Mouse (Mus musculus) hindbrain, embryonic 15.5 days (tissue): ENCODE measurements at regions not wholly inside any gene's neighbourhood (a gene's known extent, or its start where the extent isn't known, plus 50 kb on each side); places are given as distances from the start of the nearest gene placed in this dataset.
A peak's percentile ranks its signal among the peaks of the same experiment; 100 is the strongest.

ENCODE experiments used
- ATAC-seq: fragments of 200-750 bp; cut with Nextera tagmentation; 2 replicates; pipeline ENCODE4 v1.8.0; 2017; ENCODE audit warnings: low read depth, moderate number of reproducible peaks, moderate TSS enrichment; ENCODE audit not compliant: low FRiP score
- H3K27ac ChIP-seq: fragments of 300-500 bp; sonication (generic); replicated peaks from 2 replicates; pipeline ENCODE4 v1.5.1; 2015; ENCODE audit warnings: mild to moderate bottlenecking, inconsistent platforms
- H3K27me3 ChIP-seq: fragments of 300-500 bp; sonication (generic); 2 replicates; pipeline ENCODE4 v1.6.1; 2015; ENCODE audit warnings: control low read depth, inconsistent platforms
- H3K36me3 ChIP-seq: fragments of 300-500 bp; sonication (generic); 2 replicates; pipeline ENCODE4 v1.6.1; 2015; ENCODE audit warnings: control low read depth, inconsistent platforms
- H3K4me1 ChIP-seq: fragments of 300-500 bp; sonication (generic); replicated peaks from 2 replicates; pipeline ENCODE4 v1.6.1; 2015; ENCODE audit warnings: control low read depth, inconsistent platforms
- H3K4me2 ChIP-seq: fragments of 300-500 bp; sonication (generic); 2 replicates; pipeline ENCODE4 v1.6.1; 2015; ENCODE audit warnings: moderate library complexity, mild to moderate bottlenecking, inconsistent platforms
- H3K4me3 ChIP-seq: fragments of 300-500 bp; sonication (generic); 2 replicates; pipeline ENCODE4 v1.5.1; 2015; ENCODE audit warnings: mild to moderate bottlenecking, inconsistent platforms
- H3K9ac ChIP-seq: fragments of 300-500 bp; sonication (generic); 2 replicates; pipeline ENCODE4 v1.6.1; 2015; ENCODE audit warnings: inconsistent platforms
- H3K9me3 ChIP-seq: fragments of 300-500 bp; sonication (generic); 2 replicates; pipeline ENCODE4 v1.6.1; 2016; ENCODE audit warnings: control low read depth, inconsistent platforms
- WGBS: fragments of 180-500 bp; shearing (Covaris S2); methylation state at CpG from one replicate; pipeline ENCODE4 v1.1.7; 2015; 5-methylcytosine and 5-hydroxymethylcytosine counted together

- no peak overlapping the region for H3K4me3 ChIP-seq
- 69% methylated on average over 7 of the region's 7 CpGs for WGBS
- no peaks in the 10 kb centered on the region for H3K4me1 ChIP-seq
- peaks cover 11% of the 10 kb centered on the region for H3K9me3 ChIP-seq
- ATAC-seq = no peak
- no peaks in the 10 kb centered on the region for H3K36me3 ChIP-seq
- H3K4me2 ChIP-seq = no peak overlapping the region
- no peaks in the 10 kb centered on the region for H3K27me3 ChIP-seq
- no peak overlapping the region for H3K27ac ChIP-seq
- no peak overlapping the region for H3K9ac ChIP-seq
Observed at GRCm38 (mm10) chr4:152788431-152788830, 310.8 kb upstream of the Kcnab2 start.

DNA sequence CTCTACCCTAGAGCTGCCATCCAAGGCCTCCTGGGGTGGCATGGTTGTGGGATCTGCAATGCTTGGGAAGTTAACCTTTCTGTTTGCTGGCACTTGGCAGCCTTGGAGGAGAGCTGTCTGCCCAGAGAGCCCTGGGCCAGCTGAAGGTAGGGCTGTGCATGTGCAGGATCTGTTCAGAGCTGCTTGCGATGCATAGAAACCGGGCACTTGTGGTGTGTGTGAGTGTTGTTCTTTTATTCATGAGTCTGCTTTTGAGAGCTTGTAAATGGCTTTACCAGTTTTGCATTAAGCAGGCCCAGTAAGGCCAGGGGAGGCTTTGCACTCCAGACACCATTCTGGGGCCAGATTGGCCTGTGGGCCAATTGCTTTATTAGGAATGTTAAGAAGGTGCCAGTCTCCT lies 307.3 kb upstream of the Kcnab2 start:
- Histone ChIP-seq H3K27me3 (no peaks in the 10 kb centered on the region), H3K9me3 (no peaks in the 10 kb centered on the region), H3K4me3 (no peak overlapping the region), H3K9ac (no peak overlapping the region), H3K4me1 (no peaks in the 10 kb centered on the region), H3K4me2 (no peak overlapping the region), H3K36me3 (no peaks in the 10 kb centered on the region), H3K27ac (no peak overlapping the region)
- WGBS = 37% methylated on average over 2 of the region's 2 CpGs
- ATAC-seq = peak; percentile 59; the same call in 1 of the 2 replicates

GRCm38 (mm10) chr4:152779526-152779925 lies 301.9 kb upstream of the Kcnab2 start:
- Histone ChIP-seq H3K4me1 (0 out of 2 replicates have a peak, but pooled peaks cover 5% of the 10 kb centered on the region), H3K36me3 (no peaks in the 10 kb centered on the region), H3K4me2 (no peak overlapping the region), H3K27me3 (no peaks in the 10 kb centered on the region), H3K27ac (no peak overlapping the region), H3K9ac (no peak overlapping the region), H3K9me3 (no peaks in the 10 kb centered on the region), H3K4me3 (no peak overlapping the region)
- no peak for ATAC-seq
- WGBS = 72% methylated on average over 17 of the region's 17 CpGs

GRCm38 (mm10) chr4:152775801-152776200 lies 298.1 kb upstream of the Kcnab2 start:
- ATAC-seq = no peak
- Histone ChIP-seq H3K9me3 (no peaks in the 10 kb centered on the region), H3K4me1 (peaks cover 5% of the 10 kb centered on the region; the same call in 1 of the 2 replicates), H3K27me3 (no peaks in the 10 kb centered on the region), H3K4me2 (no peak overlapping the region), H3K27ac (no peak overlapping the region), H3K36me3 (no peaks in the 10 kb centered on the region), H3K4me3 (no peak overlapping the region), H3K9ac (no peak overlapping the region)
- 87% methylated on average over 6 of the region's 6 CpGs for WGBS

GRCm38 (mm10) chr4:152771386-152771785 lies 293.7 kb upstream of the Kcnab2 start:
- no peak overlapping the region for H3K4me3 ChIP-seq
- peaks cover 4% of the 10 kb centered on the region; the same call in 1 of the 2 replicates for H3K4me1 ChIP-seq
- H3K9me3 ChIP-seq = no peaks in the 10 kb centered on the region
- WGBS = 73% methylated on average over 7 of the region's 7 CpGs
- no peaks in the 10 kb centered on the region for H3K27me3 ChIP-seq
- ATAC-seq = no peak
- no peak overlapping the region for H3K27ac ChIP-seq
- no peak overlapping the region for H3K9ac ChIP-seq
- no peaks in the 10 kb centered on the region for H3K36me3 ChIP-seq
- no peak overlapping the region for H3K4me2 ChIP-seq

DNA sequence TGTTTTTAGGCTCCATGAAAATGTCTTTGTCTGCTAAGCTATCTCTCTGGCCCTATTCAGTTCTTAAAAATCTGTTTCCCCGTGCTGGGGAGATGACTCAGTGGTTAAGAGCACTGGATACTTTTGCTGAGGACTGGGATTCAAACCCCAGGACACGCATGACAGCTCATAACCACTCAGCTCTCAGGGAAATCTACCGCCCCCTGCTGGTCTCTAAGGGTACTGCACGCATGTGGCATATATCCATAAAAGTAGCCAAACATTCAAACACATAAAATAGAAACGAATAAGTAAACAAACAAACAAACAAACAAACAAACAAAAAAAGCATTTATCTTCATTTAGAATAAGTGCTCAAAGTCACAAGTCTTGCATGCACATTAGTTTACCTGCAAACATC lies 289.7 kb upstream of the Kcnab2 start:
- Histone ChIP-seq H3K27ac (no peak overlapping the region), H3K9ac (no peak overlapping the region), H3K4me1 (peaks cover 4% of the 10 kb centered on the region; the same call in 1 of the 2 replicates), H3K4me3 (no peak overlapping the region), H3K27me3 (no peaks in the 10 kb centered on the region), H3K4me2 (no peak overlapping the region), H3K36me3 (no peaks in the 10 kb centered on the region), H3K9me3 (no peaks in the 10 kb centered on the region; the same call in 1 of the 2 replicates)
- ATAC-seq = no peak
- 86% methylated on average over 5 of the region's 5 CpGs for WGBS

DNA sequence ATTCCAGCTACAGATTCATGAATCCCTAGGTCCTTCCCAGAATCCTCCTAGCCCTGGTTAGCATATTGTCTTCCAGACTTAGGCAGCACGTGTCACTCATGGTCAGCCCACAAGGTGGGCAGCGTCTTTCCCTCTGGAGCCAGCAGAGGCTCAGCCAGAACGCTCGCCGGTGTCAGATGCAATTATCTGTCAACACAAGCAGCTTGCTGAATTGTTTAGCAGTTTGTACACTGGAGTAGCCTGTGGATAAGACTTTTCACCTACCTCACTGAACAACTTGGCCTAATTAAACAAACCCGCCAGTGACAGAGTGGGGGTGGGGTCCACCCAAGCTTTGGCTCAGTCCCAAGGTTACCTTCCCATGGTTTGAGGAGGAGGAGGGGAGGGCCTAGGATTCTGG lies 285.4 kb upstream of the Kcnab2 start:
- Histone ChIP-seq H3K27me3 (no peaks in the 10 kb centered on the region), H3K4me3 (no peak overlapping the region), H3K27ac (no peak overlapping the region), H3K4me1 (0 out of 2 replicates have a peak, but pooled peaks cover 3% of the 10 kb centered on the region), H3K9ac (no peak overlapping the region), H3K36me3 (no peaks in the 10 kb centered on the region), H3K9me3 (no peaks in the 10 kb centered on the region; the same call in 1 of the 2 replicates), H3K4me2 (no peak overlapping the region)
- 39% methylated on average over 6 of the region's 6 CpGs for WGBS
- no peak for ATAC-seq

- Histone ChIP-seq H3K4me2 (no peak overlapping the region), H3K36me3 (no peaks in the 10 kb centered on the region), H3K4me1 (0 out of 2 replicates have a peak, but pooled peaks cover under 1% of the 10 kb centered on the region), H3K9me3 (no peaks in the 10 kb centered on the region; the same call in 1 of the 2 replicates), H3K4me3 (no peak overlapping the region), H3K27ac (no peak overlapping the region), H3K27me3 (no peaks in the 10 kb centered on the region), H3K9ac (no peak overlapping the region)
- 83% methylated on average over 4 of the region's 4 CpGs for WGBS
- ATAC-seq = no peak
Observed at GRCm38 (mm10) chr4:152762576-152762975, 284.9 kb upstream of the Kcnab2 start.

GRCm38 (mm10) chr4:152757191-152757590 lies 279.5 kb upstream of the Kcnab2 start:
- peaks cover 14% of the 10 kb centered on the region for H3K4me1 ChIP-seq
- peak; percentile 45; the same call in 1 of the 2 replicates for ATAC-seq
- no peaks in the 10 kb centered on the region for H3K36me3 ChIP-seq
- H3K4me3 ChIP-seq = no peak overlapping the region
- 77% methylated on average over 5 of the region's 5 CpGs for WGBS
- H3K9me3 ChIP-seq = no peaks in the 10 kb centered on the region
- peak overlapping the region; percentile 23 for H3K27ac ChIP-seq
- H3K9ac ChIP-seq = no peak overlapping the region
- H3K4me2 ChIP-seq = no peak overlapping the region
- H3K27me3 ChIP-seq = no peaks in the 10 kb centered on the region

GRCm38 (mm10) chr4:152756535-152756934 lies 278.9 kb upstream of the Kcnab2 start:
- peak; percentile 63; the same call in 1 of the 2 replicates for ATAC-seq
- Histone ChIP-seq H3K9me3 (no peaks in the 10 kb centered on the region), H3K4me3 (no peak overlapping the region), H3K9ac (no peak overlapping the region), H3K27me3 (no peaks in the 10 kb centered on the region), H3K4me1 (peaks cover 14% of the 10 kb centered on the region), H3K36me3 (no peaks in the 10 kb centered on the region), H3K27ac (peak overlapping the region; percentile 75), H3K4me2 (no peak overlapping the region)
- 40% methylated on average over 10 of the region's 10 CpGs for WGBS

GRCm38 (mm10) chr4:152755756-152756155 lies 278.1 kb upstream of the Kcnab2 start:
- Histone ChIP-seq H3K4me1 (peaks cover 14% of the 10 kb centered on the region), H3K4me2 (no peak overlapping the region), H3K9me3 (no peaks in the 10 kb centered on the region), H3K27ac (peak overlapping the region; percentile 75), H3K36me3 (no peaks in the 10 kb centered on the region), H3K27me3 (no peaks in the 10 kb centered on the region), H3K9ac (no peak overlapping the region), H3K4me3 (no peak overlapping the region)
- WGBS = 89% methylated on average over 8 of the region's 8 CpGs
- ATAC-seq = no peak

- 25% methylated on average over 11 of the region's 11 CpGs for WGBS
- Histone ChIP-seq H3K27me3 (no peaks in the 10 kb centered on the region), H3K9ac (no peak overlapping the region), H3K4me2 (0 out of 2 replicates have a peak overlapping the region, but pooled peaks have one; percentile 8), H3K9me3 (no peaks in the 10 kb centered on the region), H3K27ac (0 out of 2 replicates have a peak overlapping the region, but pooled peaks have one; percentile 34), H3K4me1 (peaks cover 9% of the 10 kb centered on the region), H3K4me3 (no peak overlapping the region), H3K36me3 (no peaks in the 10 kb centered on the region)
- ATAC-seq = no peak
Observed at GRCm38 (mm10) chr4:152744366-152744765, 266.7 kb upstream of the Kcnab2 start.

DNA sequence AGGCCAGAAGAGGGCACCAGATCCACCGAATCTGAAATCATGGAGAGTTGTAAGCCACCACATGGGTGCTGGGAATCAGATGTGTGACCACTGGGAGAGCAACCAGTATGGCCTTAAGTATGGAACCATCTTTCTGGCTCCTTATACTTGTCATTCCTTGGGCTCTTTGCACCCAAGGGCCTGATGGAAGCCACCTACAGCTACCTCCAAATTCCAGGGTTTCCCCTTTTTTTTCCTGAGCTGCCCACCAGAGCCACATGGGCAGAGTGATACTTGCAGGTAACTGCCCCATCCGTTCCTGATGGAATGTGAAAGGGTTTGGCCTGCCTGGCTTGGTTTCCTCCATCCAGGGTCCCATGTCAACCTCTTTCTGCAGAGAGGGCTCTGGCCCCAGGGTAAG lies 255.3 kb upstream of the Kcnab2 start:
- no peak for ATAC-seq
- Histone ChIP-seq H3K9me3 (no peaks in the 10 kb centered on the region), H3K27me3 (no peaks in the 10 kb centered on the region), H3K4me2 (no peak overlapping the region), H3K4me3 (no peak overlapping the region), H3K36me3 (no peaks in the 10 kb centered on the region), H3K9ac (no peak overlapping the region), H3K27ac (no peak overlapping the region), H3K4me1 (no peaks in the 10 kb centered on the region; the same call in 1 of the 2 replicates)
- WGBS = 91% methylated on average over 2 of the region's 2 CpGs
